Mouse (Mus musculus) liver, embryonic 11.5 days (tissue): Measurements from ENCODE around the gene Srrm1. TPM values are rescaled to one million over a fixed set of nuclear protein-coding genes. Genes with fewer than 3 reads are reported as not detected.
"Not testable (repeated sequence)": the region's sequence is repeated elsewhere in the genome, so short reads cannot be mapped to it uniquely, and the experiment has no call there.

Source experiments
- ATAC-seq: fragments of 200-750 bp; cut with Nextera tagmentation; replicated peaks from 2 replicates; pipeline ENCODE4 v1.8.0; 2017; ENCODE audit warnings: moderate number of reproducible peaks, mild to moderate bottlenecking, moderate TSS enrichment, moderate library complexity; ENCODE audit not compliant: low FRiP score
- DNase-seq: peaks from one replicate; pipeline ENCODE4 v3.0.0-alpha.2; 2017; ENCODE audit warnings: low spot score
- H3K27ac ChIP-seq: fragments of 300-500 bp; sonication (generic); 2 replicates; pipeline ENCODE4 v1.5.1; 2014; ENCODE audit warnings: mild to moderate bottlenecking, low read depth, low read length, control low read depth
- H3K27me3 ChIP-seq: fragments of 300-500 bp; sonication (generic); replicated peaks from 2 replicates; pipeline ENCODE4 v1.6.1; 2014; ENCODE audit warnings: low read length, mixed read lengths; ENCODE audit not compliant: control insufficient read depth, insufficient read depth
- H3K36me3 ChIP-seq: fragments of 300-500 bp; sonication (generic); 2 replicates; pipeline ENCODE4 v1.6.1; 2014; ENCODE audit warnings: mild to moderate bottlenecking, low read length, moderate library complexity, mixed read lengths; ENCODE audit not compliant: control insufficient read depth, insufficient read depth
- H3K4me1 ChIP-seq: fragments of 300-500 bp; sonication (generic); replicated peaks from 2 replicates; pipeline ENCODE4 v1.6.1; 2014; ENCODE audit warnings: low read length, mixed read lengths; ENCODE audit not compliant: control insufficient read depth, insufficient read depth
- H3K4me2 ChIP-seq: fragments of 300-500 bp; sonication (generic); 2 replicates; pipeline ENCODE4 v1.6.1; 2014; ENCODE audit warnings: mild to moderate bottlenecking, control low read depth, moderate library complexity
- H3K4me3 ChIP-seq: fragments of 300-500 bp; sonication (generic); 2 replicates; pipeline ENCODE4 v1.5.1; 2014; ENCODE audit warnings: low read depth, low read length, control low read depth
- H3K9ac ChIP-seq: fragments of 300-500 bp; sonication (generic); 2 replicates; pipeline ENCODE4 v1.6.1; 2014; ENCODE audit warnings: low read depth, low read length, control low read depth
- H3K9me3 ChIP-seq: fragments of 300-500 bp; sonication (generic); 2 replicates; pipeline ENCODE4 v1.6.1; 2016; ENCODE audit warnings: low read length, inconsistent platforms, mixed read lengths; ENCODE audit not compliant: control insufficient read depth
- WGBS: fragments of 180-500 bp; shearing (Covaris S2); extraction: QIAGEN DNeasy Blood & Tissue Kit; methylation state at CpG from one replicate; pipeline ENCODE4 v1.1.7; 2014; 5-methylcytosine and 5-hydroxymethylcytosine counted together
- polyA plus RNA-seq: library from polyadenylated mRNA; unstranded; fragments of >200 nt; fragmentation: Nextera tagmentation; extraction: Ambion mirVana; gene quantifications from 2 replicates; pipeline ENCODE4 v1.2.1, GENCODE M21; 2014

The Srrm1 gene
- polyA plus RNA-seq, 1 experiment from 2014 or later, result 195 TPM

- 87% methylated on average over 12 of the region's 12 CpGs for WGBS
These were observed 8.6 kb upstream of the Srrm1 start for GRCm38 (mm10) chr4:135361722-135362121.

GRCm38 (mm10) chr4:135358736-135359135 lies 5.6 kb upstream of the Srrm1 start:
- H3K27ac ChIP-seq, result no peak overlapping the region
- no peaks in the 10 kb centered on the region for H3K27me3 ChIP-seq
- H3K9me3 ChIP-seq, result no peaks in the 10 kb centered on the region
- H3K9ac ChIP-seq, result no peak overlapping the region
- H3K4me2 ChIP-seq, result no peak overlapping the region
- H3K4me3 ChIP-seq, result no peak overlapping the region
- no peaks in the 10 kb centered on the region for H3K36me3 ChIP-seq
- peaks cover 10% of the 10 kb centered on the region for H3K4me1 ChIP-seq
- DNase-seq (no peak), ATAC-seq (no peak)
- WGBS, result 2% methylated on average over 6 of the region's 6 CpGs

More at GRCm38 (mm10) chr4:135361722-135362121, 8.6 kb upstream of the Srrm1 start:
- Histone ChIP-seq H3K4me2 (no peak overlapping the region), H3K9me3 (no peaks in the 10 kb centered on the region), H3K4me1 (no peaks in the 10 kb centered on the region; the same call in 1 of the 2 replicates), H3K9ac (no peak overlapping the region), H3K36me3 (no peaks in the 10 kb centered on the region), H3K27me3 (no peaks in the 10 kb centered on the region), H3K4me3 (no peak overlapping the region), H3K27ac (no peak overlapping the region)
- DNase-seq (no peak), ATAC-seq (no peak)

- no peak overlapping the region for H3K9ac ChIP-seq
- WGBS, result 85% methylated on average over 12 of the region's 12 CpGs
- H3K4me2 ChIP-seq, result no peak overlapping the region
- H3K4me3 ChIP-seq, result no peak overlapping the region
- DNase-seq (no peak), ATAC-seq (no peak)
- H3K4me1 ChIP-seq, result peaks cover 11% of the 10 kb centered on the region
- no peaks in the 10 kb centered on the region for H3K9me3 ChIP-seq
- H3K27me3 ChIP-seq, result no peaks in the 10 kb centered on the region
- H3K27ac ChIP-seq, result no peak overlapping the region
- no peaks in the 10 kb centered on the region for H3K36me3 ChIP-seq
These were observed 4.2 kb upstream of the Srrm1 start for GRCm38 (mm10) chr4:135357221-135357920.

GRCm38 (mm10) chr4:135355886-135356550 lies 2.9 kb upstream of the Srrm1 start:
- H3K27me3 ChIP-seq, result no peaks in the 10 kb centered on the region
- 70% methylated on average over 9 of the region's 9 CpGs for WGBS

GRCm38 (mm10) chr4:135354751-135355150 lies 1.6 kb upstream of the Srrm1 start:
- not testable (repeated sequence) for DNase-seq, H3K4me3 ChIP-seq, H3K36me3 ChIP-seq, H3K9me3 ChIP-seq, ATAC-seq, H3K27me3 ChIP-seq
- H3K27ac ChIP-seq, result peak overlapping the region; percentile 100
- peaks cover 18% of the 10 kb centered on the region for H3K4me1 ChIP-seq
- peak overlapping the region; percentile 89 for H3K4me2 ChIP-seq
- peak overlapping the region; percentile 72 for H3K9ac ChIP-seq

More at GRCm38 (mm10) chr4:135355886-135356550, 2.9 kb upstream of the Srrm1 start:
- ATAC-seq (no peak), DNase-seq (no peak)
- H3K27ac ChIP-seq, result no peak overlapping the region
- H3K4me2 ChIP-seq, result no peak overlapping the region
- H3K9ac ChIP-seq, result no peak overlapping the region; the same call in 1 of the 2 replicates
- peaks cover 16% of the 10 kb centered on the region for H3K4me1 ChIP-seq
- H3K36me3 ChIP-seq, result peaks cover 2% of the 10 kb centered on the region
- H3K4me3 ChIP-seq, result no peak overlapping the region
- H3K9me3 ChIP-seq, result no peaks in the 10 kb centered on the region

GRCm38 (mm10) chr4:135353794-135354450 lies 801 bp upstream of the Srrm1 start:
- Histone ChIP-seq H3K9ac (peak overlapping the region; percentile 72), H3K4me2 (peak overlapping the region; percentile 89), H3K9me3 (no peaks in the 10 kb centered on the region), H3K27me3 (no peaks in the 10 kb centered on the region), H3K4me1 (peaks cover 18% of the 10 kb centered on the region), H3K36me3 (peaks cover 9% of the 10 kb centered on the region), H3K4me3 (peak overlapping the region; percentile 95), H3K27ac (peak overlapping the region; percentile 100)
- 7% methylated on average over 12 of the region's 12 CpGs for WGBS
- peak; percentile 53 for DNase-seq
- peak; percentile 70 for ATAC-seq

GRCm38 (mm10) chr4:135352326-135353065 lies 625 bp downstream of the Srrm1 start:
- H3K9me3 ChIP-seq, result no peaks in the 10 kb centered on the region
- H3K4me2 ChIP-seq, result peak overlapping the region; percentile 90
- under 1% methylated on average over 66 of the region's 67 CpGs for WGBS
- DNase-seq, result peak; percentile 42
- peaks cover 18% of the 10 kb centered on the region for H3K4me1 ChIP-seq
- peak; percentile 29; the same call in 1 of the 2 replicates for ATAC-seq
- H3K27me3 ChIP-seq, result no peaks in the 10 kb centered on the region
- peak overlapping the region; percentile 100 for H3K27ac ChIP-seq
- peaks cover 12% of the 10 kb centered on the region for H3K36me3 ChIP-seq
- H3K4me3 ChIP-seq, result peak overlapping the region; percentile 95
- peak overlapping the region; percentile 99 for H3K9ac ChIP-seq

GRCm38 (mm10) chr4:135337376-135337942 lies 15.7 kb downstream of the Srrm1 start:
- no peaks in the 10 kb centered on the region for H3K4me1 ChIP-seq

More at GRCm38 (mm10) chr4:135337376-135337942, 15.7 kb downstream of the Srrm1 start:
- ATAC-seq (no peak), DNase-seq (no peak)
- H3K9ac ChIP-seq, result no peak overlapping the region
- H3K27ac ChIP-seq, result no peak overlapping the region
- 92% methylated on average over 14 of the region's 14 CpGs for WGBS
- peaks cover 78% of the 10 kb centered on the region for H3K36me3 ChIP-seq
- no peaks in the 10 kb centered on the region for H3K9me3 ChIP-seq
- H3K27me3 ChIP-seq, result no peaks in the 10 kb centered on the region
- H3K4me2 ChIP-seq, result no peak overlapping the region
- no peak overlapping the region for H3K4me3 ChIP-seq
